9 mouse cellular contexts compared by ENCODE assay signal in genomic region chr12:112760154-112760926, GRCm38 (mm10). TPM values are rescaled to one million over a fixed set of nuclear protein-coding genes. Genes with fewer than 3 reads are reported as not detected.
DNase-seq lines count a peak whose midpoint lies in the region; ATAC-seq and TF ChIP-seq lines count a peak whose summit lies in the region.
"Had no signal": no experiment of that assay in that cellular context is flagged by ENCODE, and none has a peak within 500 bp of the region (broad histone marks: within the 10 kb centered on the region; RNA-seq: fewer than 3 reads in every experiment).

Gene Pld4 (plus strand): TSS chr12:112760655.

- H3K36me3 ChIP-seq in liver, adult 2 months (ENCODE audit: control insufficient read depth, insufficient read depth, low read length), result no peaks in the 10 kb centered on the region
- no peaks in the 10 kb centered on the region for H3K36me3 ChIP-seq in stomach, embryonic 15.5 days

- 46% methylated on average over 4 of the region's 4 CpGs for WGBS in liver, adult 2 months
- 42% methylated on average over 4 of the region's 4 CpGs for WGBS in stomach, embryonic 15.5 days

- no peaks in the 10 kb centered on the region for H3K27me3 ChIP-seq in liver, adult 2 months (ENCODE audit: control insufficient read depth, insufficient read depth, low read length)
- no peaks in the 10 kb centered on the region for H3K27me3 ChIP-seq in stomach, embryonic 15.5 days (replicated peaks)

- no peak for ATAC-seq in stomach, embryonic 15.5 days (ENCODE audit: insufficient read depth, low FRiP score, low read depth)

- no peak for TF ChIP-seq CTCF in liver, adult 2 months (IDR thresholded peaks at IDR 0.05; ENCODE audit: low read depth, low read length)

- peak within 1 kb of the TSS; percentile 45; the same call in 1 of the 2 replicates for H3K27ac ChIP-seq in liver, adult 2 months (replicated peaks; ENCODE audit: insufficient read depth, low read depth, low read length)
- no peak within 1 kb of the TSS for H3K27ac ChIP-seq in stomach, embryonic 15.5 days

- no peaks in the 10 kb centered on the region for H3K4me1 ChIP-seq in liver, adult 2 months (ENCODE audit: control insufficient read depth, insufficient read depth, low read length)
- no peaks in the 10 kb centered on the region for H3K4me1 ChIP-seq in stomach, embryonic 15.5 days

- DNase-seq in adrenal gland, adult 2 months, result no peak
- DNase-seq in adrenal gland, postnatal 36 days, result no peak
- DNase-seq in right cerebral cortex, postnatal 10 days (ENCODE audit: low spot score in 2 of 2), result peak; percentile 51 to 54
- no peak for DNase-seq in right cerebral cortex, postnatal 36 days (ENCODE audit: low spot score in 2 of 2)
- DNase-seq in liver, adult 2 months (ENCODE audit: extremely low read depth, low read depth, low spot score), result no peak
- DNase-seq in cerebellum, adult 18-20 months, result no peak
- no peak for DNase-seq in Muller cell, postnatal 12 days (ENCODE audit: inconsistent ontology term)

- H3K4me3 ChIP-seq in liver, adult 2 months (ENCODE audit: insufficient read depth, low read depth, low read length), result peak within 1 kb of the TSS; percentile 26
- no peak within 1 kb of the TSS for H3K4me3 ChIP-seq in stomach, embryonic 15.5 days (replicated peaks)
- H3K4me3 ChIP-seq: erythroblast, embryonic 14.5 days had no signal

- TF ChIP-seq POLR2A in liver, adult 2 months (IDR thresholded peaks at IDR 0.05; ENCODE audit: extremely low read depth, insufficient read depth, low read length), result 0 out of 2 replicates have a peak, but pooled peaks have one; percentile 6

- no peak within 1 kb of the TSS for H3K4me2 ChIP-seq in stomach, embryonic 15.5 days

- H3K9me3 ChIP-seq in stomach, embryonic 15.5 days, result no peaks in the 10 kb centered on the region

- no peak within 1 kb of the TSS; the same call in 1 of the 2 replicates for H3K9ac ChIP-seq in liver, adult 2 months (ENCODE audit: low read depth, low read length)
- H3K9ac ChIP-seq in stomach, embryonic 15.5 days, result no peak within 1 kb of the TSS

- H3K79me2 ChIP-seq in liver, adult 2 months (ENCODE audit: control insufficient read depth, insufficient read depth, low read length), result no peaks in the 10 kb centered on the region

RNA-seq across cellular contexts. Expression of gene Pld4, which starts in this region (rescaled TPM):
- total RNA-seq in adrenal gland, adult 2 months (2021), result 10 to 100 TPM; 10.1 to 13.0 TPM
- 28.0 and 29.5 TPM in 2 replicates for polyA plus RNA-seq in adrenal gland, adult 2 months (2012; rRNA removed)
- total RNA-seq in adrenal gland, postnatal 36 days (2021), result 10 to 100 TPM in 1 of 2 experiments, 1 to 10 TPM in 1; 7.5 to 11.9 TPM
- 8.5 and 9.5 TPM in 2 replicates for total RNA-seq in liver, adult 2 months (2014; rRNA removed)
- 10.0 and 20.5 TPM in 2 replicates for polyA plus RNA-seq in liver, adult 2 months (2012; rRNA removed)
- polyA plus RNA-seq in stomach, embryonic 15.5 days (2015; fragmentation: Nextera tagmentation; extraction: Ambion mirVana), result 14.5 and 16.8 TPM in 2 replicates

Comparison
In these comparisons a context has a peak if more than half of its experiments do, and no peak if none do; other contexts are left out.
1. DNase-seq: peak in right cerebral cortex, postnatal 10 days (2 of 2); none in adrenal gland, adult 2 months (single experiment), adrenal gland, postnatal 36 days (0 of 2), right cerebral cortex, postnatal 36 days (0 of 2), liver, adult 2 months (single experiment), cerebellum, adult 18-20 months (0 of 2) and Muller cell, postnatal 12 days (single experiment).